Comparison of ENCODE assay signal across 11 mouse cellular contexts in the genomic region with DNA sequence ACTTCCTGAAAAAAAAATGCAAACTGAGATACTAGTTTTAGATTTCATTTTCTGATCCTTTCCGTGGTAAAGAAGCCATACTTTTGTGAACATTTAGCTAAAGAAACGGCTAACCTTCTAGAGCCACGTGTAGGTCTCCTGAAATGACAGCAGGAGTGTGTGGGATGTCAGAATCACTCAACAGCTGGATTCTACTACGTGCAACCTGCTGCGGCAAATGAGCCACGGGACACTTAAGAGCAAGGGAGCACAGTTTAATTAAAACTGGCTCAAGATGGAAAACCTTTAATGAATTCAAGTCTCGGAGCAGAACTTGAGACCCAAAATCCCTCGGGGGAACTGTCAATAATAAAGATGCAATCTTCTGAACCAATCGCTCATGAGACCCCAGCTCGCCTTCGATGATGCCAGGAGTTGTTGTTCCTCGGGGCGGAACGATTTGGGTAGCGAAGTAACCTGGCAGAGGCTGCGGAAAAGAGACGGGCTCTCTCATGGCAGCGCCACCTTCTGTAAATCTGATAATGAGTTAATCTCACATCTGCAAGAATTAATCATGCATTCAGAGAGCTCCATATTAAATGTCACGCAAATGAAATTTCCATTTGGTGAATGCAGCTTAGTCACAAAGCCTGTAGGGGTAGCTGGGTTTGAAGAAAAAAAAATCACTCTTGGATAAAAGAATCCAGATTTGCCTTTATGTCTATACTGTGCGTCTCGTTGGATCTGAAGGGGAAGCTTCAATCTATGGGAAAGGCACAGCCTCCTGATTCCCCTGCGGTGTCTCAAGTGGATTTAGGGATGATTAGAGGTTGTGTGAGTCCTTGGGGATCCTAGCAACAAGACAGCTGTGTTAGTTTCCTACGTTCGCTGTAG.
DNase-seq lines count a peak whose midpoint lies in the region; ATAC-seq lines count a peak whose summit lies in the region.
"Had no signal": no experiment of that assay in that cellular context is flagged by ENCODE, and none has a peak within 500 bp of the region (broad histone marks: within the 10 kb centered on the region; RNA-seq: fewer than 3 reads in every experiment).

No protein-coding gene starts in this region.

- no peak overlapping the region for H3K27ac ChIP-seq in forebrain, embryonic 13.5 days
- no peak overlapping the region for H3K27ac ChIP-seq in neural tube, embryonic 15.5 days (replicated peaks)

- no peaks in the 10 kb centered on the region for H3K27me3 ChIP-seq in forebrain, embryonic 13.5 days
- no peaks in the 10 kb centered on the region for H3K27me3 ChIP-seq in neural tube, embryonic 15.5 days (replicated peaks)

- peaks cover 14% of the 10 kb centered on the region for H3K4me1 ChIP-seq in forebrain, embryonic 13.5 days
- H3K4me1 ChIP-seq in neural tube, embryonic 15.5 days, result peaks cover 17% of the 10 kb centered on the region

- no peak overlapping the region for H3K4me3 ChIP-seq in forebrain, embryonic 13.5 days
- H3K4me3 ChIP-seq in neural tube, embryonic 15.5 days (replicated peaks), result no peak overlapping the region

- 56% methylated on average over 24 of the region's 24 CpGs for WGBS in forebrain, embryonic 13.5 days
- WGBS in neural tube, embryonic 15.5 days, result 40% methylated on average over 24 of the region's 24 CpGs

- no peaks in the 10 kb centered on the region for H3K9me3 ChIP-seq in forebrain, embryonic 13.5 days (replicated peaks)
- H3K9me3 ChIP-seq in neural tube, embryonic 15.5 days (replicated peaks), result no peaks in the 10 kb centered on the region

- H3K9ac ChIP-seq in forebrain, embryonic 13.5 days, result no peak overlapping the region
- no peak overlapping the region for H3K9ac ChIP-seq in neural tube, embryonic 15.5 days (replicated peaks)

- peak; percentile 19 for DNase-seq in kidney, adult 18-20 months
- DNase-seq in kidney, postnatal 10 days, result no peak
- DNase-seq in kidney, adult 9 months, result peak; percentile 30
- no peak for DNase-seq in urinary bladder, postnatal 14 days (ENCODE audit: low spot score)
- DNase-seq in lung, postnatal 36 days, result no peak
- DNase-seq: gastrocnemius, postnatal 10 days; heart, postnatal 10 days had no signal

- ATAC-seq in forebrain, embryonic 13.5 days, result peak; percentile 70; the same call in 1 of the 2 replicates
- peak; percentile 48; the same call in 1 of the 2 replicates for ATAC-seq in neural tube, embryonic 15.5 days (ENCODE audit: low FRiP score)
- no peak for ATAC-seq in erythroblast, adult 5-6 weeks (replicated peaks; ENCODE audit: low FRiP score, poor library complexity, severe bottlenecking)
- ATAC-seq: CD4-positive, CD25-positive, alpha-beta regulatory T cell, adult 4 months had no signal

- peak overlapping the region; percentile 35 for H3K4me2 ChIP-seq in forebrain, embryonic 13.5 days
- peak overlapping the region; percentile 41 for H3K4me2 ChIP-seq in neural tube, embryonic 15.5 days

- no peaks in the 10 kb centered on the region for H3K36me3 ChIP-seq in forebrain, embryonic 13.5 days (ENCODE audit: poor library complexity, severe bottlenecking)
- H3K36me3 ChIP-seq in neural tube, embryonic 15.5 days, result no peaks in the 10 kb centered on the region

Comparison
In these comparisons a context has a peak if more than half of its experiments do, and no peak if none do; other contexts are left out.
1. DNase-seq: peak in kidney, adult 18-20 months (single experiment) and kidney, adult 9 months (single experiment); none in kidney, postnatal 10 days (single experiment), urinary bladder, postnatal 14 days (single experiment) and lung, postnatal 36 days (single experiment).